Mouse (Mus musculus): ENCODE measurements around the gene Mllt3.

Mllt3 gene

GRCm38 (mm10) chr4:87883225-87883875, 149.8 kb downstream of the Mllt3 start:
- in situ Hi-C loops (cut with MboI, MseI), result loop anchor here (5.0 kb wide), 1 partner anchor 511 kb away; no protein-coding TSS in a partner anchor

GRCm38 (mm10) chr4:87881995-87882394, 151.2 kb downstream of the Mllt3 start:
- in situ Hi-C loops (cut with MboI, MseI), result loop anchor here (5.0 kb wide), 1 partner anchor 510 kb away; no protein-coding TSS in a partner anchor

GRCm38 (mm10) chr4:87881583-87881982, 151.6 kb downstream of the Mllt3 start:
- in situ Hi-C loops (cut with MboI, MseI), result loop anchor here (5.0 kb wide), 1 partner anchor 509 kb away; no protein-coding TSS in a partner anchor

- in situ Hi-C loops (cut with MboI, MseI), result loop anchor here (5.0 kb wide), 1 partner anchor 508 kb away; no protein-coding TSS in a partner anchor
These were observed 152.9 kb downstream of the Mllt3 start for GRCm38 (mm10) chr4:87880297-87880696.

GRCm38 (mm10) chr4:87878701-87879100, 154.5 kb downstream of the Mllt3 start:
- in situ Hi-C loops (cut with MboI, MseI), result loop anchor here (10.0 kb wide), 1 partner anchor 656 kb away; no protein-coding TSS in a partner anchor

- in situ Hi-C loops (cut with MboI, MseI), result loop anchor here (10.0 kb wide), 1 partner anchor 664 kb away; no protein-coding TSS in a partner anchor
These were observed 162.6 kb downstream of the Mllt3 start for GRCm38 (mm10) chr4:87870563-87870962.

- in situ Hi-C loops (cut with MboI, MseI), result no loop called here
These were observed 166.6 kb downstream of the Mllt3 start for GRCm38 (mm10) chr4:87866564-87866963.

- in situ Hi-C loops (cut with MboI, MseI), result no loop called here
These were observed 167.3 kb downstream of the Mllt3 start for GRCm38 (mm10) chr4:87865848-87866247.

- in situ Hi-C loops (cut with MboI, MseI), result no loop called here
These were observed 168.1 kb downstream of the Mllt3 start for GRCm38 (mm10) chr4:87865041-87865440.

GRCm38 (mm10) chr4:87863212-87863611, 170.0 kb downstream of the Mllt3 start:
- in situ Hi-C loops (cut with MboI, MseI), result no loop called here

- in situ Hi-C loops (cut with MboI, MseI), result no loop called here
These were observed 172.4 kb downstream of the Mllt3 start for GRCm38 (mm10) chr4:87860723-87861122.

GRCm38 (mm10) chr4:87859148-87859547, 174.0 kb downstream of the Mllt3 start:
- in situ Hi-C loops (cut with MboI, MseI), result no loop called here

- in situ Hi-C loops (cut with MboI, MseI), result no loop called here
These were observed 175.2 kb downstream of the Mllt3 start for GRCm38 (mm10) chr4:87857982-87858381.

- in situ Hi-C loops (cut with MboI, MseI), result no loop called here
These were observed 180.7 kb downstream of the Mllt3 start for GRCm38 (mm10) chr4:87852461-87852860.

- in situ Hi-C loops (cut with MboI, MseI), result no loop called here
These were observed 183.1 kb downstream of the Mllt3 start for GRCm38 (mm10) chr4:87850051-87850450.

GRCm38 (mm10) chr4:87844668-87845210, 188.4 kb downstream of the Mllt3 start:
- in situ Hi-C loops (cut with MboI, MseI), result no loop called here

GRCm38 (mm10) chr4:87840210-87840910, 192.8 kb downstream of the Mllt3 start:
- in situ Hi-C loops (cut with MboI, MseI), result no loop called here

GRCm38 (mm10) chr4:87838716-87839115, 194.4 kb downstream of the Mllt3 start:
- in situ Hi-C loops (cut with MboI, MseI), result no loop called here

GRCm38 (mm10) chr4:87837471-87838361, 195.4 kb downstream of the Mllt3 start:
- in situ Hi-C loops (cut with MboI, MseI), result no loop called here

- in situ Hi-C loops (cut with MboI, MseI), result no loop called here
These were observed 196.9 kb downstream of the Mllt3 start for GRCm38 (mm10) chr4:87836257-87836656.

- in situ Hi-C loops (cut with MboI, MseI), result no loop called here
These were observed 198.0 kb downstream of the Mllt3 start for GRCm38 (mm10) chr4:87835191-87835590.
